Mouse (Mus musculus): Measurements from ENCODE around the gene Tbk1.

Gene Tbk1

GRCm38 (mm10) chr10:121587371-121587840 is 819 bp upstream of the Tbk1 start:
- DNase-seq (ENCODE audit: low spot score in 2 of 2): no peak

- peak in 1 of 2 experiments; percentile 40 for DNase-seq (ENCODE audit: low spot score in 2 of 2)
These were observed 570 bp downstream of the Tbk1 start for GRCm38 (mm10) chr10:121585791-121586642.

- peak in 1 of 2 experiments; percentile 19 for DNase-seq (ENCODE audit: low spot score in 2 of 2)
These were observed 1.4 kb downstream of the Tbk1 start for GRCm38 (mm10) chr10:121585056-121585790.

- DNase-seq (ENCODE audit: low spot score in 2 of 2): no peak
These were observed 2.6 kb downstream of the Tbk1 start for GRCm38 (mm10) chr10:121584033-121584432.

- DNase-seq (ENCODE audit: low spot score in 2 of 2): no peak
These were observed 3.6 kb downstream of the Tbk1 start for GRCm38 (mm10) chr10:121583016-121583415.

GRCm38 (mm10) chr10:121582287-121582686 is 4.3 kb downstream of the Tbk1 start:
- DNase-seq (ENCODE audit: low spot score in 2 of 2): no peak

GRCm38 (mm10) chr10:121581405-121581804 is 5.2 kb downstream of the Tbk1 start:
- no peak for DNase-seq (ENCODE audit: low spot score in 2 of 2)

GRCm38 (mm10) chr10:121580381-121580780 is 6.2 kb downstream of the Tbk1 start:
- no peak for DNase-seq (ENCODE audit: low spot score in 2 of 2)

- DNase-seq (ENCODE audit: low spot score in 2 of 2): peak in 1 of 2 experiments; percentile 18
These were observed 10.2 kb downstream of the Tbk1 start for GRCm38 (mm10) chr10:121576372-121576771.

GRCm38 (mm10) chr10:121571511-121572147 is 15.0 kb downstream of the Tbk1 start:
- DNase-seq (ENCODE audit: low spot score in 2 of 2): no peak

- DNase-seq (ENCODE audit: low spot score in 2 of 2): no peak
These were observed 15.6 kb downstream of the Tbk1 start for GRCm38 (mm10) chr10:121571031-121571430.

GRCm38 (mm10) chr10:121569796-121570195 is 16.8 kb downstream of the Tbk1 start:
- DNase-seq (ENCODE audit: low spot score in 2 of 2): no peak

- DNase-seq (ENCODE audit: low spot score in 2 of 2): no peak
These were observed 17.5 kb downstream of the Tbk1 start for GRCm38 (mm10) chr10:121569001-121569589.

- no peak for DNase-seq (ENCODE audit: low spot score in 2 of 2)
These were observed 18.1 kb downstream of the Tbk1 start for GRCm38 (mm10) chr10:121568534-121568933.

GRCm38 (mm10) chr10:121568026-121568425 is 18.6 kb downstream of the Tbk1 start:
- DNase-seq (ENCODE audit: low spot score in 2 of 2): no peak

GRCm38 (mm10) chr10:121564447-121564846 is 22.1 kb downstream of the Tbk1 start:
- DNase-seq (ENCODE audit: low spot score in 2 of 2): peak in 1 of 2 experiments; percentile 16

GRCm38 (mm10) chr10:121558231-121558630 is 28.4 kb downstream of the Tbk1 start:
- no peak for DNase-seq (ENCODE audit: low spot score in 2 of 2)

- no peak for DNase-seq (ENCODE audit: low spot score in 2 of 2)
These were observed 30.3 kb downstream of the Tbk1 start for GRCm38 (mm10) chr10:121556263-121556662.

GRCm38 (mm10) chr10:121550334-121550733 is 36.3 kb downstream of the Tbk1 start:
- no peak for DNase-seq (ENCODE audit: low spot score in 2 of 2)

- DNase-seq (ENCODE audit: low spot score in 2 of 2): no peak
These were observed 36.9 kb downstream of the Tbk1 start for GRCm38 (mm10) chr10:121549670-121550069.

GRCm38 (mm10) chr10:121547162-121547561 is 39.4 kb downstream of the Tbk1 start:
- no peak for DNase-seq (ENCODE audit: low spot score in 2 of 2)

- no peak for DNase-seq (ENCODE audit: low spot score in 2 of 2)
These were observed 43.0 kb downstream of the Tbk1 start for GRCm38 (mm10) chr10:121543577-121543976.

All from right cerebral cortex, postnatal 10 days (tissue).